Mouse (Mus musculus): ENCODE data around the gene Anapc5.

GRCm38 (mm10) chr5:122755620-122756019 is 65.5 kb downstream of the Anapc5 start:
- TF ChIP-seq CTCF (IDR thresholded peaks at IDR 0.05; ENCODE audit: extremely low read depth, insufficient read depth, insufficient read length, insufficient replicate concordance) (no peak), POLR2A (IDR thresholded peaks at IDR 0.05; ENCODE audit: low read depth, low read length) (no peak)

All from spleen, adult 2 months (tissue).